Mouse (Mus musculus): ENCODE measurements around the gene Tspan11.
A peak's percentile ranks its signal among the peaks of the same experiment; 100 is the strongest.

Gene Tspan11

DNA sequence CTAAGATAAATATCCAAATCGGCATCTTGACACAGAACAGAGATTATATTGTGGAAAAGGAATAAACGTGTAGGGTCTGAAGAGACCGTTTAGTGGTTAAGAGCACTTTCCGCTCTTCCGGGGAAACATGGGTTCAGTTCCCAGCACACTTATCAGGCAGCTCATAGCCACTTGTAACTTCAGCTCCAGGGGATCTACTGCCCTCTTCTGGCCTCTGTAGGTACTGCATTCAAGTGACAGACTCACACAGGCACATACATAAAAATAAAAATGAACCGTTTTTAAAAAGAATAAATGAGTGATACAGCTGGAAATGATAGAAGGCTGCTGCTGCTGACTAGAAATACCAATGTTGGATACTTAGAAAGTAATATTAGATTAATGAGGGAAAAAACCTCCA is 7.9 kb upstream of the Tspan11 start:
- no peak for DNase-seq (ENCODE audit: low spot score)

DNA sequence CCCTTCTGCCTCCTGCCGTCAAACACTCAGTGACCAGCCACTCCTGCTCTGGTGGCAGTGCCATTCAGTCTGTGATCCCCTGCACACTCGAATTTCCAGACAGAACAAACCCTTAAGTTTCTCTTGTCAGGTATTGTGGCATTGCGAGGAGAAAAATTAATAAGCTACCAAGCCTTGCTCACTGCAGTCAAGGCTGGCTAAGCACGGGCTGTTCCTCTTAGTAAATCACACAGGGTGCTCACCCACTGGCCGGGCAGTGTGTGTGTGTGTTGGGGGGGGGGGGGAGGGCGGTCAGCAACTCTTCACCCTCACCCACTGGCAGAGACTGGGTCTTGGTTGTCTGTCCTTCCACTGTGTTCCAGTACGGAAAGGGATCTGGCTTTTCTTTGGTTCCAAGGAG is 473 bp upstream of the Tspan11 start:
- DNase-seq (ENCODE audit: low spot score): no peak

DNA sequence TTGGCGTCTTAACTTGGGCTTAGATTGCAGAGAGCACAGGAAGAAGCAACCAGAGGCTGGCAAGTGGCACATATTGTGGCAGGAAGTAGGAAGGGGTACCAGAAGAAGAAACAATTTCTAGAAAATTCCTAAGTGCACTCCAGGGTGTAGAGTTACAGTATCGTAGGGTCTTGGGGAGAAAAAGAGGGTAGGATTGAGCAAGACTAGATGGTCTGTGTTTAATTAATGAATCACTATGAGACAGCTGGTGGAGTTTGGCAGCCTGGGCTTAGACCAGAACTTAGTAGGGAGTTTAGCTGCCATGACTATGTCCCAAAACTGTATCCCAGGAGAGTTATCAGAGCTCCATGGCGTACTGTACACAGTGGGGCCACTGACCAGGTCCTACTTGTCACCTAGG is 1.2 kb downstream of the Tspan11 start:
- DNase-seq (ENCODE audit: low spot score): no peak

DNA sequence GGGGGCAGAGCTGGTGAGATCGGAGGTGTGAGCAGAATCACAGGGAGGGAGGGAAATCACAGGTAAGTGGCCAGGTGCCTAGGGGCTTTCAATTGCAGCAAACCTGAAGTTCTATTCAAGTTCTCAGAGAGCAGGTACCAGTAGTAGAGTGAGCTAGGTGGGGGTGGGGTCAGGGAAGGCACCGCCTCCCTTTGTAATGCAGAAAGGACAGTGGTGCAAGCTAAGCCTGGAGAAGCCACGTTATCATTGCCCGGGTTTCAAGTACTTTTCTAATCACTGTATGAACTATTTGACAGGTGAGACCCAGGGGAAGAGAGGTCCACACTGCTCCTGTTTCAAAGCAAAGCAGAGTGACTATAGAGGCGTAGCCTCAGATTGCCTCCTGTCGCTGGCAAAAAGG is 6.2 kb downstream of the Tspan11 start:
- DNase-seq (ENCODE audit: low spot score): no peak

DNA sequence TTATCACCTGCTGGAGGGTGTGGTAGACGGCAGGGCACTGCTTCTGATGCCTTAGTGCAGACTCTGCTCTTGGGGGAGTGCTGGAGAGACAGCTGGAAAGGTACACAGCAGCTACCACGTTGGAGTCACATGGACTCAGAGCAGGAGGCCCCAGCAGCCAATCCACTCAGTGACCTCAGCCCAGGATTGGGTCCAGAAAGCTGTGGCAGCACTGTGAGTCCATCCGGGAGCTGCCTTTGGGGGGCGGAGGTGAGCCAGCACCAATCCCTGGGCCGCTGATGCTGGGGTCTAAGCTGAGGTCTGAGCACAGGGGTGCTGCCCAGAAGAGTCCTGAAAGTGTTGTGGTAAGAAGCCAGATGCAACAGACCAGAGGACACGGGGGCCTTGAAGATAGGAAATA is 7.6 kb downstream of the Tspan11 start:
- DNase-seq (ENCODE audit: low spot score): no peak

DNA sequence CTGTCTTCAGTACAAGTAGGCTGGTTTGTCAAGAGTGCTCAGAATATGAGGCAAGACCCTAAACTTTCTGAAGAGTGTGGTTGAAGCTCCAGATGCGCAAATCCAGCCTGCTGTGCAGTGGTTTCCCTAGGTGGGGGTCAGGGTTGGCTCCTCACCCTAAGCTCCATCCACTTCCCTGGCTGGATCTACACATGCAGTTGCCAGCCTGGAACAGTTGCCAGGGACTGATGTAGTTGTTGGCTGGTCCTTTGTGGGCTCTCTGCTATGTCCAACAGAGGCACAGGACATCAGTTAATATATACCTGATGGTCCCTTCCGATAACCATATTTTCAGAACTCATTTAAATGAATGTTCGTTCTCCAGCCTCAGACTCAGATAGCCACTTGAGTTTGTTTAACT is 9.0 kb downstream of the Tspan11 start:
- no peak for DNase-seq (ENCODE audit: low spot score)

DNA sequence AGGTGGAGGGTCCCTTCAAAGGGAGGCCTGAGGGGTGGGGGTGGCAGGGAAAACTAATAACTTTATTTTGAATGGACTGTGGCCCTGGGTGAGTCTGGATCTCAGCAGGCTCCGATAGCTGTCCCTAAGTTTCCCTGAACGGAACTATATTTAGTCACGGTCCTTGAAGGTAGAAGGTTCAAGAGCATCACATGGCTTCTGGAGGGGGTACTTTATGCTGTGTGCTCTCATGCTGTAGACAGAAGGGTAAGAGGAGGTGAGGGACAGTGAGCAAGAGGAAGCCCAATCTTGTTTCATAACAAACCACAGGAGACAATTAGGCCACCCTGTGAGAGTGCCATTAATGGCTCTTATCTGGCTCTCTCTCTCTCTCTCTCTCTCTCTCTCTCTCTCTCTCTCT is 10.0 kb downstream of the Tspan11 start:
- no peak for DNase-seq (ENCODE audit: low spot score)

DNA sequence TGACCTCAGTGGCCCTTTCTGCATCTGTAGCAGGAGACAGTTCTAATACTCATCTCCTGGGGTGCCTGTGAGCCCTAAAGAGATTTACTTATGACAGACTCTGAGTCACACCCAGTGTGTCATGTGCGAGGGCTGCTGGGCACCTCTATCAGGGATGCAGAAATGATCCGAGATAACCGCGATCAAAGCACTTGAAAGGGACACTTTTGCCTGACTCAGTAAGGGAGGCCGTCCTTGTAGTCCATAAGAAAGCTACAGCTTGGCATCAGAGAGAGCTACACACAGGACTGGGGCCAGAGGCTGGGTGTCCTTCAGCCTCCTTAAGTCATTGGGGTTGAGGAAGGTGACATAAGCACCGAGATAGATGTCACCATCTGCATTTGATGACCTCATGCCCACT is 12.7 kb downstream of the Tspan11 start:
- no peak for DNase-seq (ENCODE audit: low spot score)

DNA sequence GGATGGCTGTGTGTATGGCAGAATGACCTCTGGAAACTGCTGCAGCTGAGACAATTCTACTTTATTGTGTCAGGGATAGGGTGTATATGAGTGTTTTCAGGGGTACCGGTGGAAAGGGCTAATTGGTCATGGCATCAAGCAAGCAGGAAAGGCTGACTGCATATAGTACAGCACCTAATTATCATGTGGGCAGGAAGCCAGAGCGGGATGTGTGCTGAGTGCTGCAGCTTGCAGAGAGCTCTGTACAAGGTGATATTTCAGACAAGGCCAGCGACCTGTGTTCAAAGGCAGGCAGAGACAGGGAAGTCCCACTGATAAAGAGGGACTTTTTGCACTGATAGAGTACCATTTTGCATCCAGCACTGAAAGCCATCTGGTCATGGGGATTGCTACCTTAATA is 13.9 kb downstream of the Tspan11 start:
- DNase-seq (ENCODE audit: low spot score): no peak

DNA sequence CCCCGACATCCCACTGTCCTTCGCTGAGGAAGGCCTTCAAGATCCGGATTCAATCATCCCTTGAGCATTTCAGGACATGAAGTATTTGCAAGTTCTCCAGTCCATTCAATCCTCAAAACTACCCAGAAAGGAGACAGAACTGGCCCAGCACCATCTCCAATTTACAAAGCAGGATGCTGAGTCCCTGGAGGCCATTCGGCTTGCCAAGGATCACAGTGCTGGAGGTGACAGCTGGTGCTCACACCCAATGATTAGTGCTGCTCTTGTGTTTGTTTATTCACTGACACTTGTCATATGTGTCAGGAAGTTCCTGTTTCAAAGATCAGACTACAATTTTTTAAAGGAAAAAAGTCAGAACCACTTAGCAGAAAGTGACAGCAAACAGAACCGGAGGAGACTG is 14.3 kb downstream of the Tspan11 start:
- no peak for DNase-seq (ENCODE audit: low spot score)

DNA sequence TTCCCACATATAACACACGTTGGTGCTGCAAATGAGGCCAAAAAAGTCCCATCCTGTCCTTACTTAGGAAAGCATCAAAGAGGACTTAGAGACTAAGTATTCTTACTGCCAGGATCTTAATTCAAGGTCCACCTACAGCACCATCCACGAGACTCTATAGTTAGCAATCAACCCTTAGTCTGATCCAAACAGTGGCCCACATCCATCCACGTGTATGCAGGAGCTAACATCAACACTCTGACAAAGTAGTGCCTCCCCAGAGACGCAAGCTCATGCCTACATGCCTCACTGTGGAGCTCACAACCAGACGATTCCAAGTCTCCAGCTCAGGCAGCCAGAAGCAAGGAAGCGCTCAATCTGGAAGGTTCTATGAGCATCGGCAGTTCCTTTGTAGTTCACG is 15.2 kb downstream of the Tspan11 start:
- DNase-seq (ENCODE audit: low spot score): no peak

DNA sequence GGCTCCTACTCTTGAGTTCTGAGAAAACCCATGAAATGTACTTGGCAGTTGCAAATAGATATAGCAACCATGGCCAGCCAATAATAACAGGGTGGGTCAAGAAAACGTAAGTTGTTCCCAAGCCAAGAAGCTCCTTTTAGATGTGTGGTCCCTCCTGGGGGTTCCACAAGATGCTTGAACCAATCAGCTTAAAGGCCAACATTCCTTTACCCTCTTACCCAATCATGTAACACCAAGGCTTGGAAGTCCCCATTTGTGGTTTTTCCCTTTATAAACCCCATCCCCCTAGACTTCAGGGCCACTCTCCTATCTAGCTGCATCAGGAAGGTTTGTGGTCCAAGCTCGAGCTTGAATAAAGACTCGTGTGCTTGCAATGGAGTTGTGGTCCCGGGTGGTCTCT is 23.2 kb downstream of the Tspan11 start:
- no peak for DNase-seq (ENCODE audit: low spot score)

DNA sequence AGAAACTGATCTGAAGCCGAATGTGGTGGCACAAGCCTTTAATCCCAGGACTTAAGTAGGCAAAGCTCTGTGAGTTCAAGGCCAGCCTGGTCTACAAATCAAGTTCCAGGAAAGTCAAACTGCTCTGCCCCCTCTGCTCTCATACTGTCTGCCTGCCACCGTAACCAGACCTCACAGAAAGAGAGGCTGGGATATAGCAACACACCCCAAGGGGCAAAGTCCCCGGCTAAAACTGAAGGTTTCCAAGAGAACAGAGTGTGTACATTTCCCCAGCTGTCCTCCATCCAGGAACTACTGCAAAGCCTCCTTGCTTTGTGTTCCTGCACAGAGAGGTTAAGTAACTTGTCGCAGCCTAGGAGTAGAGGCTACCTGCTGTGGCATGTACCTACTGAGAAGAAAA is 24.3 kb downstream of the Tspan11 start:
- no peak for DNase-seq (ENCODE audit: low spot score)

DNA sequence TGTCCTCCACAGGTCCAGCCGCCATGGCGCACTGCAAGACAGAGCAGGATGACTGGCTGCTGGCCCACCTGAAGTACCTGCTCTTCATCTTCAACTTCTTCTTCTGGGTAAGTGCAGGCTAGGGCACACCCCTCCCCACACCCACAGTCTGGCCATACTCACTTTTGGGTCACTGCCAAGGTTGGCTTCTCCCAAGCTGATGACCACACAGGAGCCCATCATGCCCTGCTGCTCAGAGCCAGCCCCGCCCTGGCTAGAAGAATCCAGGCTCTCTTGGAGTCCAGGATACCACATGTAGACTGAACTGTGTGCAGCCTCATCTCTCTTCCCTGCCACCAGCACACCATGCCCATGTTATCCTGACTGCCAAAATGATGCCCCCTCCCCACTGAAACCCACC is 25.5 kb downstream of the Tspan11 start:
- no peak for DNase-seq (ENCODE audit: low spot score)

DNA sequence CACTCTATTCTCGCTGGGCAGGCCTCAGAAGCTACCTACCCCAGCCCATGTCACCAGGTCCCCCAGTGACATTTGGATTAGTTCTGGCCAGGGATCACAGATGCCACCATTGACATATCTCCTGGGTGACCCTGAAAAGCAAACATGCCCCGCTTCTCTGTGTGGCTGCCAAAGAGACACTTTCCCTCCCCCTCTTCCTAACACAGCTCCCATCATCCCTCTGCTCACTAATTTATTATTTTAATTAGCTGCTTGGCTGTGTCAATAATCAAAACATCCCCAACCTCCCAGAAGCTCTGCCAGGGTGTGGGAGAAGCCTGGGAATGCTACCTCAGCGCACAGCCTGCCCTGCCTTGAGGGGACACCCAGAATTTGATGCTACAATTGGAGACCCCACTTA is 29.6 kb downstream of the Tspan11 start:
- no peak for DNase-seq (ENCODE audit: low spot score)

DNA sequence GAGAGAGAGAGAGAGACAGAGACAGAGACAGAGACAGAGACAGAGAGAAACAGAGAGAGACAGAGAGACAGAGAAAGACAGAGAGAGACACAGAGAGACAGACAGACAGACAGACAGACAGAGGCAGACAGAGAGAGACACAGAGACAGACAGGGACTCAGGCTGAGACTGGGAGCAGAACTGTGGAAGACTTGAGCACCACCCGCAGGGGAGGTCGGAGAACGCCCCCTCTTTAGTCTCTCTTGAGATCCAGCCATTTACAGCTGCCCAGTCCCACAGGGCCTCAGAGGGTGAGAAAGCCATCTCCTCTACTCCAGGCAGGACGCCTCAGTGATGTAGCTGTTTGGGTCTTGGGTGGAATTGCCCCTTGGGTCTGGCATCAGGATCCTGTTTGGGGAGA is 30.3 kb downstream of the Tspan11 start:
- DNase-seq (ENCODE audit: low spot score): no peak

DNA sequence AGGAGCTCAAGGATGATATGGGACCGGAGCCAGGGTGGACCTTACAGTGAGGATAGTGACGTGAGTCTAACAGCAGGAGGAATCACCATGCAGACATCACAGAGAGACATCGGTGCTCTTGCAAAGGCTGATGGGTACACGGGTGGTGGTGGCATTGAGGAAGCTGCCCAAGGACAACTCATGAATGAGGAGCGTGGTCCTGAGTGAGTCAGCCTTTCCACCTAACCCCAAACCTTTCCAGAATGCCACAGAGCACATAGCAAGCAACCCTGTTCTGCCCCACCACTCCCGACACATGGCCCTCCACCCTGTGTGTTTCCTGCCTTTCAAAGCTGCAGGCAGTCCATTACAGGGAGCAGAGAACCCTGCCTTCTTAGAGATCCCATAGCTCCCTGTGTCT is 32.1 kb downstream of the Tspan11 start:
- no peak for DNase-seq (ENCODE audit: low spot score)

DNA sequence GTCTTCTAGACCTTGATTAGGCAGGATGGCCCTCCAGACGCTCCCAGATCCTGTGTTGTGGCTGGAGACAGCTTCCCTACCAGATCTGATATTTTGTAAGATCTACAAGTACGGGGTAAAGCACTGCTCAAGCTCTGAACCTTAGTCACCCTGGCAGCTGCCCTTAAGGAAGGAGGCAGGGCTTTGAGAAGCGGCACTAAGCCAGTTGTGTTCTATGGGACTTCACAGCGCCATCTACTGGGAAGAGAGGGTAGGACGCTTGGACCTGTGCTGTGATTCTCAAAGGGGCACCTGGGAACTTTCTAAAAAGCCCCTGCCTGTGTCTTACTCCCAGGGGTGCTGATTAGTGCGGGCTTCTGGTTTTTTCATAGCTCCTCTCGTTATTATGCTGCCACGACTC is 33.3 kb downstream of the Tspan11 start:
- peak; percentile 71 for DNase-seq (ENCODE audit: low spot score)

DNA sequence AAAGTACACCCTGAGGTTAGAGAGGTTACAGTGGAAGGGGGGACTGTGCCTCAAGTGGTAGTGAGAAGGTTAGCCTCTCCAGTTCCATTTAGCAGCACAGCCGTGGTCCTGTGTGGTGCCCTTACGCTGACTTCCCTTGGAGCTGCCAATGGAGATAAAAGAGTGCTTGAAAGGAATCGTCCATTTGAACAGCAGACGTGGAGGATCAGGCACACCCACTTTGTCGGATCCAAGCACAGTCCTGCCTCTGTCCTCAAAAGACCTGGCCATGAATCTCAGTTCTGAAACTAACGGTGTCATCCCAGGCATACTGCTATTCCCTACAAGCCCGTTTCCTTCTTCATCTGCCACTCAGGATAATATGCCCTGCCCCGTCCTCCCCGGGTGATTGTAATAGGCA is 34.6 kb downstream of the Tspan11 start:
- DNase-seq (ENCODE audit: low spot score): no peak

DNA sequence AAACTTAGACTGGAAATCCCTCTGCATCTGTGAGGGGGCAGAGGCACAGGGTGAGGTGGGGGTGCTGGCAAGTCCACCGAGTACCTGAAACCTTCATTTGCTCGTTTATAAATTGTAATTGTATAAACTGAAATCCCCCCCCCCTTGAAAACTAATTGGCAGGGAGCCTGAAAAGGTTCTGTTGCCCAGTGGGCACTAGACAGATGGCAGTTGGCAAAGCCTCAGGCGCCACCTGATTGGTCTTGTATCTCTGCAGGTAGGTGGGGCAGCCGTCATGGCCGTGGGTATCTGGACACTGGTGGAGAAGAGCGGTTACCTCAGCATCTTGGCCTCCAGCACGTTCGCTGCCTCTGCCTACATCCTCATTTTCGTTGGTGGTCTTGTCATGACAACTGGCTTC is 35.9 kb downstream of the Tspan11 start:
- no peak for DNase-seq (ENCODE audit: low spot score)

DNA sequence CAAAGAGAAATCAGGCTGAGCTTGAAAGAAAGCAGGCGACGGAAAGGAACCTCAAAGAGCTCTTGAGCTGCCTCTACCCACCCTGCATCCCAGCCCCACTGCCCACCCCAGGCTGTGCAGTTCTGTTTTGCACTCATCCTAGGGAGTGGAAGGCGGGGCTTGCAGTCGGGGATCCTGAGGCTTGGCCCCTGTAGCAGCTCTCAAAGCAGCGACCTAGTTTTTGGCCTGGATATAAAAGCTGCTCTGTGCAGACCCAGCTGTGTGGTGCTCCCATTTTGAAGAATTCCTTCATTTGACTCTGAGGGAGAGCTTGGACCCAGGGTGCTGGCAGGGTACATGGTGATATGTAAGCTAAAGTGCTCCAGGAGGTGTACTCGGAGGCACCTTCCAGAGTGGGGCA is 37.4 kb downstream of the Tspan11 start:
- DNase-seq (ENCODE audit: low spot score): no peak

DNA sequence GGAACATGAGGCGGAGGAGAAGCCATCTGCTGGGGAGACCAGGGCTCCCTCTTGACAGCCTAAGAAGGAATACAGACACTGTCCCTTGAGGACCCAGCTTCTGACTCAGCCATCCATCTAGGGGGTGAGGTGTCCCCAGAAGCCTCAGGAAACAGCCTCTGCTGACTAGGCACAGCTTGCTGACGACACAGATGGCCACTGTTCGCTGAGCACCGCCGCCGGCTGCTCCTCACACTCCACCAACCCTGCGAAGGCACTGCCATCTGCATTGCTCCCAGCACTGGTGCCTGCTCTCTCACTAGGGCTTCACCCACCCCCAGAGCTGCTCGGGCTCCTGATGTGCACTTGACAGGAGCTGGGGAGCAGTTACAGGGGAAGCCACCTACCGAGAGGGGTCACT is 38.5 kb downstream of the Tspan11 start:
- peak; percentile 35 for DNase-seq (ENCODE audit: low spot score)

DNA sequence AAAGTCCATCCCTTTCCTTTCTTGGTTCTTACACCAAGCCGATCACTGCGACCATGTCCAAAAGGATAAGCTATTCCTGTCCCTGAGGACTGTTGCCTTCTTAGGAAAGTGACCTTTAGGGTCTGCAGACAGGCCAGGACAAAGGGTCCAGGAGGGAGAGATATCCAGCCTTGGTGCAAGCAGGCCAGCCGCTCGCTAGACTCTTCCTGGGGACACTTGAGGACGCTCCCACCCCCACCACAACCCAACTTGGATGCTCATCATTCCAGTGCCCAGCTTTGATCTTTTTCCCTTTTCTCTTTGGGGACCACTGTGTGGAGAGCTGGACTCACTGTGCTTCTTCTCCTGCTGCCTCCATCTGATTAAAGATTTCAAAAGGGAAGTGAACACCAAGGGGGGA is 41.3 kb downstream of the Tspan11 start:
- no peak for DNase-seq (ENCODE audit: low spot score)

DNA sequence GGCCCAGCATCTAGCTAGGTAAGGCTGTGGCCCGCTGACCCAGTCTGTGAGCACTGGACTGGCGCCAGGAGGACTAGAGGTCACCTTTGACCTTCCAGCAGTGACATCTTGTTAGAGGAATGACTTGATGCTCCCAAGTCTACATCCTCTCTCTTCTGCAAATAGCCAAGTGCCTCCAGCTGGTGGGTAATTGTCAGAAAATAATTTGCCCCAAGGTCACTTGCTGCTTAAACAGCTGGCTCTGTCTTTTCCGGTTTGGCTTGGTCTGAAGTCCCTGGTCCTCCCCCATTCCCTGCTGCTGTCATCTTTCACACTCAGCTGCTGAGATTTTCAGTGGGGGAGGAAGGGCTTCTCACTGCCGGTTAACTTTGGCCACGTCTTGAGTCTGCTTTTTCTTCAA is 45.3 kb downstream of the Tspan11 start:
- DNase-seq (ENCODE audit: low spot score): no peak

DNA sequence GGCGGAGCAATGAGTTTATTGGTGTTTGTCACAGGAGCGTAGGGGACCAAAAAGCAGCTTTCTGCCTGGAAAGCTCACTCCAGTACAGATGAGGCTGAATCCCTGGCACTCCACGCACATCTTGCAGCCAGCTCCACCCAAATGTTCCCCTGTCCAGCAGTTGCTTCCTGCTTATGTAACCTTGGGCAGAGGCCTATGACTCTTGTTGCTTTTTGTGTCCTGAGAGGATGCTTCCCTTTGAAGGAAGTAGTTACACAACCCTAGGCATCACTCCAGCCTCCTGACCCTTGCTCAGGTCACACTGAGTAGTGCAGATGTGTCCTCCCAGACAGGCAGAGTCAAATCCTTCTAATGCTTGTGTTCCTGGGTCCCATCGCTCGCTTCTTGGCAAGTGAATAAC is 46.5 kb downstream of the Tspan11 start:
- DNase-seq (ENCODE audit: low spot score): no peak

DNA sequence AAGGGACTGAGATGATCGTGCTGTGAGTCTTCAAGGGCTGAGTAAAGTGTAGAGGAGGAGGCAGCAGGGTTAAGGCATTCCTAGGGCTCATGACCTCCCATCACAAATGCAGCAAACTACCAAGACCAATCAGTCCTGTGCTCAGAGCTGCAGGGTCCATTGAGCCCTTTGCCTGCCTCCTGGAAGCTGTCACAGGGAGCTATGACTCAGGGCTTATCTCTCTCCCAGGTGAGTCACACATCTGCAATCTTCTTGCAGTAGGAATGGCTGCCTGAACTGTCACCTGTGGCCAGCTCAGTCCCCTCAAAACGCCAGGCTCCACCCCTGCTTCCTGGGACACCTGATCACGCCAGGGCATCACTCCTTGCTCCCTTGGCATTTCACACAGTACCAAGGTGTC is 47.7 kb downstream of the Tspan11 start:
- no peak for DNase-seq (ENCODE audit: low spot score)

All from layer of hippocampus, adult 9-10 months (tissue).